Mouse (Mus musculus): ENCODE results near the gene Tedc2. TPM values are rescaled to one million over a fixed set of nuclear protein-coding genes. Genes with fewer than 3 reads are reported as not detected.

Gene Tedc2
- polyA plus RNA-seq, 1 experiment = 3.7 TPM

DNA sequence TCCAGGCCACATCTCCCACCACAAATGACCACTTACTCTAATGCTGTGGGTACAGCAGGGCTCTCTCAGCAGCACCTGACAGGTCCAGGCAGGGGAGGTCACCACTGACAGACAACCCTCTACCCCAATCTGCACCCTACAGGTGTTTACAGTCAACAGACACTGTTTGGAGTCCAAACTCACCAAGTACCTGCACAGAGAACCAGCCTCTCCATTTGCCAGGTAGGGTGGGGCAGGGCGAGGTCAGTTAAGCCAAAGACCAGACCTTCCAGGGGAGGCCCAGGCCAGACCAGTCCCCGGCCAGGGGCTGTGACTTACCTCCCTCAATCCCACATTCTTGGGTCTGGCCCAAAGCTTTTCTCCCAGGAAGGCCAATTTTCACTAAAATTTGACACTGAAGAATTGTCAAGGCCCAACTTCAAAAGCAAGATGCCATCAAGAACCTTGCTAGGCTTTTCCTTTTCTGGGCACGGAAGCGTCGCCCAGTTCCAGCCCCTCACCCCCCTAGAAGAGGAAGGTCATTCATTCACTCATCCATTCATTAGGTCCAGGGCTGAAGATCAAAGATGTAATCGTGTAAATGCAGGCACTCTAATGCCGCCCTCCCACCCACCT is 52.7 kb downstream of the Tedc2 start:
- TF ChIP-seq TCF12 (IDR thresholded peaks at IDR 0.05; ENCODE audit: insufficient read depth, poor library complexity, severe bottlenecking) (no peak), CEBPB (IDR thresholded peaks at IDR 0.05; ENCODE audit: insufficient read depth, poor library complexity, severe bottlenecking) (no peak), MYOD1 (IDR thresholded peaks at IDR 0.05; ENCODE audit: control insufficient read depth in 1 of 3, insufficient read length in 2 of 3, low read depth in 2 of 3) (no peak), MYOG (IDR thresholded peaks at IDR 0.05; ENCODE audit: control insufficient read depth in 1 of 3, insufficient read depth in 1 of 3, insufficient read length in 2 of 3, low read depth in 2 of 3) (no peak), USF1 (IDR thresholded peaks at IDR 0.05; ENCODE audit: low read depth) (no peak), MAX (IDR thresholded peaks at IDR 0.05; ENCODE audit: low read depth) (no peak), SRF (IDR thresholded peaks at IDR 0.05; ENCODE audit: control insufficient read depth, insufficient read length, low read depth) (no peak), TCF3 (IDR thresholded peaks at IDR 0.05; ENCODE audit: insufficient read length, low read depth) (no peak), E2F4 (IDR thresholded peaks at IDR 0.05; ENCODE audit: insufficient read depth) (no peak), POLR2A (IDR thresholded peaks at IDR 0.05; ENCODE audit: insufficient read length, low read depth) (no peak), POLR2AphosphoS2 (IDR thresholded peaks at IDR 0.05; ENCODE audit: insufficient read length, low read depth) (no peak), REST (IDR thresholded peaks at IDR 0.05; ENCODE audit: insufficient read depth, insufficient read length) (no peak)
- no peaks in the 10 kb centered on the region for H3K27me3 ChIP-seq (ENCODE audit: control insufficient read depth, insufficient read depth, insufficient read length)
- H3K4me2 ChIP-seq (ENCODE audit: low read depth) = peak overlapping the region; percentile 93
- peaks cover 34% of the 10 kb centered on the region for H3K79me2 ChIP-seq (ENCODE audit: control insufficient read depth, insufficient read depth)
- H3K36me3 ChIP-seq (ENCODE audit: control insufficient read depth, insufficient read depth) = peaks cover 11% of the 10 kb centered on the region
- H3ac ChIP-seq (ENCODE audit: control insufficient read depth, insufficient read length) = peak overlapping the region; percentile 65
- peak overlapping the region; percentile 93 for H3K4me3 ChIP-seq

DNA sequence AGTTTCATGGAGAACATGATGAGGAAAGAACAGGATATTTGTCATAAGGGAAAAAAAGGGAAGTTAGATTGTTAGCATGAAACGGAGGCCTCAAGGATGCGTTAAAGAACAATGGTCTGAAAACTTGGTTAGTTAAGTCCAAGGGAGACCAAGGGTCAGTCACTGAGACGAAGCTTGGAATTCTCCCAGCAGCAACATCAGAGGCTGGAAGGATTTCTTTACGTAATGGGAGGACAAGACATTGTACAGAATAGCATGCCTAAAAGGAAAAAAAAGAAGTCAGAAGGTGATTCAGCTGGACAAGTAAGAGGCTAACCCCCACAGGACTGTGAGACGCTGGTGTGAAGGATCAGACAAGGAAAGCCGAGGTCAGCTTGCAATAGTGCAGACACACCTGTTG is 53.5 kb downstream of the Tedc2 start:
- peak overlapping the region; percentile 93 for H3K4me2 ChIP-seq (ENCODE audit: low read depth)
- H3ac ChIP-seq (ENCODE audit: control insufficient read depth, insufficient read length) = no peak overlapping the region
- peaks cover 34% of the 10 kb centered on the region for H3K79me2 ChIP-seq (ENCODE audit: control insufficient read depth, insufficient read depth)
- TF ChIP-seq REST (IDR thresholded peaks at IDR 0.05; ENCODE audit: insufficient read depth, insufficient read length) = no peak
- no peak for TF ChIP-seq MYOG (IDR thresholded peaks at IDR 0.05; ENCODE audit: control insufficient read depth in 1 of 3, insufficient read depth in 1 of 3, insufficient read length in 2 of 3, low read depth in 2 of 3)
- no peak for TF ChIP-seq POLR2AphosphoS2 (IDR thresholded peaks at IDR 0.05; ENCODE audit: insufficient read length, low read depth)
- no peak for TF ChIP-seq POLR2A (IDR thresholded peaks at IDR 0.05; ENCODE audit: insufficient read length, low read depth)
- TF ChIP-seq E2F4 (IDR thresholded peaks at IDR 0.05; ENCODE audit: insufficient read depth) = no peak
- no peak for TF ChIP-seq MAX (IDR thresholded peaks at IDR 0.05; ENCODE audit: low read depth)
- peaks cover 11% of the 10 kb centered on the region for H3K36me3 ChIP-seq (ENCODE audit: control insufficient read depth, insufficient read depth)
- H3K4me3 ChIP-seq = peak overlapping the region; percentile 93
- H3K27me3 ChIP-seq (ENCODE audit: control insufficient read depth, insufficient read depth, insufficient read length) = no peaks in the 10 kb centered on the region

Other genes with a start within 250 kb of the Tedc2 start
- gene Prss30, start 240.3 kb downstream of the Tedc2 start, polyA plus RNA-seq (2012; fragmentation: generic; extraction: Trizol) = 0.06 TPM
- gene Prss22, start 222.8 kb downstream of the Tedc2 start, polyA plus RNA-seq (2012; fragmentation: generic; extraction: Trizol) = 0.04 TPM
- 0.14 TPM for gene Prss27, start 182.7 kb downstream of the Tedc2 start, polyA plus RNA-seq (2012; fragmentation: generic; extraction: Trizol)
- 41.5 TPM for gene Kctd5, start 147.4 kb downstream of the Tedc2 start, polyA plus RNA-seq (2012; fragmentation: generic; extraction: Trizol)
- 10.1 TPM for gene Pdpk1, start 69.9 kb downstream of the Tedc2 start, polyA plus RNA-seq (2012; fragmentation: generic; extraction: Trizol)
- gene Amdhd2, start 57.1 kb downstream of the Tedc2 start, polyA plus RNA-seq (2012; fragmentation: generic; extraction: Trizol) = 29.8 TPM
- gene Atp6v0c, start 51.1 kb downstream of the Tedc2 start, polyA plus RNA-seq (2012; fragmentation: generic; extraction: Trizol) = 432 TPM
- gene Tbc1d24, start 15.3 kb downstream of the Tedc2 start, polyA plus RNA-seq (2012; fragmentation: generic; extraction: Trizol) = 4.3 TPM
- 0.13 TPM for gene Ntn3, start 11.3 kb downstream of the Tedc2 start, polyA plus RNA-seq (2012; fragmentation: generic; extraction: Trizol)
- 13.3 TPM for gene Ccnf, start 30.6 kb upstream of the Tedc2 start, polyA plus RNA-seq (2012; fragmentation: generic; extraction: Trizol)
- not detected for gene Abca17, start 130.2 kb upstream of the Tedc2 start, polyA plus RNA-seq (2012; fragmentation: generic; extraction: Trizol)
- gene Abca3, start 131.1 kb upstream of the Tedc2 start, polyA plus RNA-seq (2012; fragmentation: generic; extraction: Trizol) = 1.4 TPM
- gene Rnps1, start 193.7 kb upstream of the Tedc2 start, polyA plus RNA-seq (2012; fragmentation: generic; extraction: Trizol) = 53.7 TPM
- 52.6 TPM for gene Eci1, start 205.8 kb upstream of the Tedc2 start, polyA plus RNA-seq (2012; fragmentation: generic; extraction: Trizol)
- 1.0 TPM for gene Dnase1l2, start 222.3 kb upstream of the Tedc2 start, polyA plus RNA-seq (2012; fragmentation: generic; extraction: Trizol)
- gene E4f1, start 249.5 kb upstream of the Tedc2 start, polyA plus RNA-seq (2012; fragmentation: generic; extraction: Trizol) = 18.7 TPM
- gene Pgp, start 249.5 kb upstream of the Tedc2 start, polyA plus RNA-seq (2012; fragmentation: generic; extraction: Trizol) = 53.7 TPM